Mouse (Mus musculus) hindbrain, embryonic 14.5 days (tissue): Measurements from ENCODE around the gene Mettl7b. TPM values are rescaled to one million over a fixed set of nuclear protein-coding genes. Genes with fewer than 3 reads are reported as not detected.
"Not testable (repeated sequence)": the region's sequence is repeated elsewhere in the genome, so short reads cannot be mapped to it uniquely, and the experiment has no call there.

ENCODE experiments used
- ATAC-seq: fragments of 200-750 bp; cut with Nextera tagmentation; 2 replicates; pipeline ENCODE4 v1.8.0; 2017; ENCODE audit warnings: moderate number of reproducible peaks, mild to moderate bottlenecking, moderate TSS enrichment, moderate library complexity; ENCODE audit not compliant: low FRiP score
- DNase-seq: peaks from one replicate; pipeline ENCODE4 v3.0.0-alpha.2; 2015; ENCODE audit warnings: low spot score
- H3K27ac ChIP-seq: fragments of 300-500 bp; sonication (generic); 2 replicates; pipeline ENCODE4 v1.5.1; 2014; ENCODE audit warnings: mild to moderate bottlenecking, moderate library complexity
- H3K27me3 ChIP-seq: fragments of 300-500 bp; sonication (generic); 2 replicates; pipeline ENCODE4 v1.6.1; 2014; ENCODE audit warnings: mild to moderate bottlenecking, low read length, mixed read lengths; ENCODE audit not compliant: control insufficient read depth, insufficient read depth
- H3K36me3 ChIP-seq: fragments of 300-500 bp; sonication (generic); replicated peaks from 2 replicates; pipeline ENCODE4 v1.6.1; 2014; ENCODE audit not compliant: control insufficient read depth, insufficient read depth
- H3K4me1 ChIP-seq: fragments of 300-500 bp; sonication (generic); replicated peaks from 2 replicates; pipeline ENCODE4 v1.6.1; 2014; ENCODE audit warnings: antibody characterized with exemption, low read length, mixed read lengths; ENCODE audit not compliant: control insufficient read depth, insufficient read depth
- H3K4me2 ChIP-seq: fragments of 300-500 bp; sonication (generic); replicated peaks from 2 replicates; pipeline ENCODE4 v1.6.1; 2014; ENCODE audit warnings: mild to moderate bottlenecking, moderate library complexity
- H3K4me3 ChIP-seq: fragments of 300-500 bp; sonication (generic); replicated peaks from 2 replicates; pipeline ENCODE4 v1.5.1; 2014; ENCODE audit warnings: mild to moderate bottlenecking, low read length
- H3K9ac ChIP-seq: fragments of 300-500 bp; sonication (generic); 2 replicates; pipeline ENCODE4 v1.6.1; 2014
- H3K9me3 ChIP-seq: fragments of 300-500 bp; sonication (generic); 2 replicates; pipeline ENCODE4 v1.6.1; 2016; ENCODE audit warnings: low read length; ENCODE audit not compliant: control insufficient read depth
- WGBS: fragments of 180-500 bp; shearing (Covaris S2); extraction: QIAGEN DNeasy Blood & Tissue Kit; methylation state at CpG from one replicate; pipeline ENCODE4 v1.1.7; 2014; 5-methylcytosine and 5-hydroxymethylcytosine counted together
- polyA plus RNA-seq: library from polyadenylated mRNA; unstranded; fragments of >200 nt; fragmentation: Nextera tagmentation; extraction: Ambion mirVana; gene quantifications from 2 replicates; pipeline ENCODE4 v1.2.1, GENCODE M21; 2014

The Mettl7b gene
- not detected in 2 replicates for polyA plus RNA-seq

GRCm38 (mm10) chr10:128960590-128961584 lies at the start of gene Mettl7b:
TSS of gene Mettl7b (minus strand) at chr10:128960988.
- 85% methylated on average over 12 of the region's 12 CpGs for WGBS
- no peaks in the 10 kb centered on the region for H3K9me3 ChIP-seq
- H3K27ac ChIP-seq = no peak within 1 kb of the TSS
- no peaks in the 10 kb centered on the region for H3K4me1 ChIP-seq
- no peak within 1 kb of the TSS for H3K9ac ChIP-seq
- ATAC-seq (no peak), DNase-seq (no peak)
- H3K4me2 ChIP-seq = no peak within 1 kb of the TSS
- H3K4me3 ChIP-seq = no peak within 1 kb of the TSS
- H3K27me3 ChIP-seq = no peaks in the 10 kb centered on the region
- no peaks in the 10 kb centered on the region for H3K36me3 ChIP-seq

- Histone ChIP-seq H3K4me1 (no peaks in the 10 kb centered on the region), H3K36me3 (no peaks in the 10 kb centered on the region), H3K9me3 (no peaks in the 10 kb centered on the region), H3K27me3 (no peaks in the 10 kb centered on the region), H3K9ac (no peak within 1 kb of the TSS), H3K4me3 (no peak within 1 kb of the TSS), H3K27ac (no peak within 1 kb of the TSS), H3K4me2 (no peak within 1 kb of the TSS)
- 81% methylated on average over 2 of the region's 2 CpGs for WGBS
- DNase-seq = no peak
- ATAC-seq = no peak
Observed at GRCm38 (mm10) chr10:129010288-129010841, 49.6 kb upstream of the Mettl7b start, which contains the start of gene Olfr763. TSS of gene Olfr763 (plus strand) at chr10:129010791.

GRCm38 (mm10) chr10:129004032-129004920 lies 43.5 kb upstream of the Mettl7b start:
- no peaks in the 10 kb centered on the region for H3K9me3 ChIP-seq
- 86% methylated on average over 14 of the region's 14 CpGs for WGBS
- no peak overlapping the region for H3K9ac ChIP-seq
- H3K27ac ChIP-seq = no peak overlapping the region
- H3K27me3 ChIP-seq = no peaks in the 10 kb centered on the region
- H3K4me2 ChIP-seq = no peak overlapping the region
- no peaks in the 10 kb centered on the region for H3K4me1 ChIP-seq
- DNase-seq (no peak), ATAC-seq (no peak)
- no peaks in the 10 kb centered on the region for H3K36me3 ChIP-seq
- H3K4me3 ChIP-seq = no peak overlapping the region

- no peak overlapping the region for H3K4me3 ChIP-seq
- DNase-seq (no peak), ATAC-seq (no peak)
- H3K36me3 ChIP-seq = no peaks in the 10 kb centered on the region
- H3K27me3 ChIP-seq = no peaks in the 10 kb centered on the region
- H3K27ac ChIP-seq = no peak overlapping the region
- H3K9me3 ChIP-seq = no peaks in the 10 kb centered on the region
- WGBS = 78% methylated on average over 4 of the region's 4 CpGs
- H3K4me1 ChIP-seq = no peaks in the 10 kb centered on the region
- H3K9ac ChIP-seq = no peak overlapping the region
- H3K4me2 ChIP-seq = no peak overlapping the region
Observed at GRCm38 (mm10) chr10:128996523-128997040, 35.8 kb upstream of the Mettl7b start.

- DNase-seq (no peak), ATAC-seq (no peak)
- Histone ChIP-seq H3K36me3 (no peaks in the 10 kb centered on the region), H3K4me2 (no peak overlapping the region), H3K9me3 (no peaks in the 10 kb centered on the region), H3K9ac (no peak overlapping the region), H3K4me1 (no peaks in the 10 kb centered on the region), H3K27ac (no peak overlapping the region), H3K27me3 (no peaks in the 10 kb centered on the region), H3K4me3 (no peak overlapping the region)
- 93% methylated on average over 1 of the region's 1 CpGs for WGBS
Observed at GRCm38 (mm10) chr10:128995796-128996195, 35.0 kb upstream of the Mettl7b start.

- no peaks in the 10 kb centered on the region for H3K27me3 ChIP-seq
- DNase-seq (no peak), ATAC-seq (no peak)
- H3K27ac ChIP-seq = no peak overlapping the region
- H3K9me3 ChIP-seq = no peaks in the 10 kb centered on the region
- no peaks in the 10 kb centered on the region for H3K36me3 ChIP-seq
- no peak overlapping the region for H3K4me3 ChIP-seq
- H3K4me1 ChIP-seq = no peaks in the 10 kb centered on the region
- H3K4me2 ChIP-seq = no peak overlapping the region
- H3K9ac ChIP-seq = no peak overlapping the region
Observed at GRCm38 (mm10) chr10:128990994-128991393, 30.2 kb upstream of the Mettl7b start.

GRCm38 (mm10) chr10:128990129-128990850 lies 29.5 kb upstream of the Mettl7b start:
- H3K4me1 ChIP-seq, H3K27ac ChIP-seq, H3K9me3 ChIP-seq, H3K9ac ChIP-seq, H3K27me3 ChIP-seq, H3K4me2 ChIP-seq, DNase-seq, H3K36me3 ChIP-seq, ATAC-seq, H3K4me3 ChIP-seq: not testable (repeated sequence)
- WGBS = 67% methylated on average over 7 of the region's 10 CpGs

GRCm38 (mm10) chr10:128989131-128989530 lies 28.3 kb upstream of the Mettl7b start, which contains the start of gene Olfr9:
TSS of gene Olfr9 (plus strand) at chr10:128989431.
- not testable (repeated sequence) for H3K27me3 ChIP-seq, DNase-seq, H3K9me3 ChIP-seq, H3K9ac ChIP-seq, ATAC-seq, H3K4me1 ChIP-seq, H3K27ac ChIP-seq, H3K4me3 ChIP-seq, H3K4me2 ChIP-seq, H3K36me3 ChIP-seq
- 75% methylated on average over 1 of the region's 1 CpGs for WGBS
